Mouse (Mus musculus): ENCODE data around the gene Cntnap2. TPM values are rescaled to one million over a fixed set of nuclear protein-coding genes. Genes with fewer than 3 reads are reported as not detected.

The Cntnap2 gene
- total and polyA plus RNA-seq, 3 experiments = 0.30 to 0.79 (median 0.44) TPM

GRCm38 (mm10) chr6:46414154-46414553 lies 1355.0 kb downstream of the Cntnap2 start:
- in situ Hi-C loops (cut with MboI; ENCODE audit: low pct_ligation_motif_present, low pct_unique_long_range_greater_than_20kb, low sequenced_read_pairs) (no loop called here), dilution Hi-C loops (cut with MboI; ENCODE audit: extremely low pct_ligation_motif_present, extremely low pct_unique_long_range_greater_than_20kb, low sequenced_read_pairs) (no loop called here)
- no peak for DNase-seq (ENCODE audit: extremely low read depth)
- no peak for TF ChIP-seq POLR2AphosphoS2 (IDR thresholded peaks at IDR 0.05; ENCODE audit: low read depth, low read length)
- no peak for TF ChIP-seq SIN3A (IDR thresholded peaks at IDR 0.05; ENCODE audit: low read length)
- no peak for TF ChIP-seq IRF4 (IDR thresholded peaks at IDR 0.05; ENCODE audit: low read depth, low read length)
- no peak for TF ChIP-seq MAFK (IDR thresholded peaks at IDR 0.05; ENCODE audit: insufficient replicate concordance, low read length)
- no peak for TF ChIP-seq MAX (IDR thresholded peaks at IDR 0.05; ENCODE audit: low read length)
- TF ChIP-seq JUN (IDR thresholded peaks at IDR 0.05; ENCODE audit: insufficient read depth, low read depth, low read length) = no peak
- TF ChIP-seq NELFE (IDR thresholded peaks at IDR 0.05; ENCODE audit: low read depth, low read length) = no peak
- TF ChIP-seq ZC3H11A (IDR thresholded peaks at IDR 0.05; ENCODE audit: low read depth, low read length) = no peak
- no peak for TF ChIP-seq POLR2A (IDR thresholded peaks at IDR 0.05; ENCODE audit: low read depth, low read length)
- no peak for TF ChIP-seq UBTF (IDR thresholded peaks at IDR 0.05; ENCODE audit: low read depth, low read length)
- no peak for TF ChIP-seq HCFC1 (IDR thresholded peaks at IDR 0.05; ENCODE audit: low read depth, low read length)
- TF ChIP-seq MAZ (IDR thresholded peaks at IDR 0.05; ENCODE audit: low read depth, low read length) = no peak
- Histone ChIP-seq H3K9me3 (replicated peaks; ENCODE audit: low read length) (no peaks in the 10 kb centered on the region), H3K4me2 (ENCODE audit: insufficient read depth, low read depth, poor library complexity, severe bottlenecking) (no peak overlapping the region), H3K27me3 (replicated peaks) (no peaks in the 10 kb centered on the region), H3K4me3 (replicated peaks in 1 of 3; ENCODE audit: low read depth in 2 of 3, low read length in 2 of 3, poor library complexity in 1 of 3) (no peak overlapping the region), H3K4me1 (ENCODE audit: control insufficient read depth in 1 of 2, insufficient read depth in 2 of 2) (no peaks in the 10 kb centered on the region), H3K9ac (ENCODE audit: insufficient read depth, low read depth) (no peak overlapping the region), H3K36me3 (replicated peaks in 1 of 2; ENCODE audit: control insufficient read depth in 1 of 2, insufficient read depth in 1 of 2, low read length in 1 of 2) (no peaks in the 10 kb centered on the region), H3K27ac (ENCODE audit: insufficient read depth, low read depth) (no peak overlapping the region), H3K79me2 (replicated peaks; ENCODE audit: control insufficient read depth, extremely low read depth, insufficient read depth, poor library complexity, severe bottlenecking) (no peaks in the 10 kb centered on the region)

GRCm38 (mm10) chr6:46414562-46414961 lies 1355.4 kb downstream of the Cntnap2 start:
- no peak overlapping the region for H3K4me3 ChIP-seq (replicated peaks in 1 of 3; ENCODE audit: low read depth in 2 of 3, low read length in 2 of 3, poor library complexity in 1 of 3)
- no peaks in the 10 kb centered on the region for H3K9me3 ChIP-seq (replicated peaks; ENCODE audit: low read length)
- DNase-seq (ENCODE audit: extremely low read depth) = no peak
- no peaks in the 10 kb centered on the region for H3K79me2 ChIP-seq (replicated peaks; ENCODE audit: control insufficient read depth, extremely low read depth, insufficient read depth, poor library complexity, severe bottlenecking)
- in situ Hi-C loops (cut with MboI; ENCODE audit: low pct_ligation_motif_present, low pct_unique_long_range_greater_than_20kb, low sequenced_read_pairs) = no loop called here
- TF ChIP-seq BHLHE40 (IDR thresholded peaks at IDR 0.05; ENCODE audit: low read depth, low read length) = no peak
- no peak for TF ChIP-seq MAX (IDR thresholded peaks at IDR 0.05; ENCODE audit: low read length)
- no peak for TF ChIP-seq MAFK (IDR thresholded peaks at IDR 0.05; ENCODE audit: insufficient replicate concordance, low read length)
- no peak for TF ChIP-seq ETS1 (conservative IDR thresholded peaks at IDR 0.05; ENCODE audit: low read depth, low read length)
- no peak for TF ChIP-seq CHD1 (IDR thresholded peaks at IDR 0.05; ENCODE audit: low read depth, low read length)
- no peak for TF ChIP-seq TCF12 (IDR thresholded peaks at IDR 0.05; ENCODE audit: low read depth, low read length)
- no peak overlapping the region for H3K27ac ChIP-seq (ENCODE audit: insufficient read depth, low read depth)
- dilution Hi-C loops (cut with MboI; ENCODE audit: extremely low pct_ligation_motif_present, extremely low pct_unique_long_range_greater_than_20kb, low sequenced_read_pairs) = no loop called here
- no peak overlapping the region for H3K9ac ChIP-seq (ENCODE audit: insufficient read depth, low read depth)
- H3K36me3 ChIP-seq (replicated peaks in 1 of 2; ENCODE audit: control insufficient read depth in 1 of 2, insufficient read depth in 1 of 2, low read length in 1 of 2) = no peaks in the 10 kb centered on the region
- no peaks in the 10 kb centered on the region for H3K27me3 ChIP-seq (replicated peaks)
- H3K4me2 ChIP-seq (ENCODE audit: insufficient read depth, low read depth, poor library complexity, severe bottlenecking) = no peak overlapping the region
- no peaks in the 10 kb centered on the region for H3K4me1 ChIP-seq (ENCODE audit: control insufficient read depth in 1 of 2, insufficient read depth in 2 of 2)
